Mouse (Mus musculus) gastrocnemius, adult 2 months (tissue): ENCODE data around the gene Nfkb1. TPM values are rescaled to one million over a fixed set of nuclear protein-coding genes. Genes with fewer than 3 reads are reported as not detected.

Experiments
- DNase-seq: peaks from one replicate; pipeline ENCODE4 v3.0.0; 2022
- H3K27ac ChIP-seq: fragments of 200-600 bp; 2 replicates; pipeline ENCODE4 v1.8.1; 2022; ENCODE audit warnings: mild to moderate bottlenecking
- H3K4me3 ChIP-seq: fragments of 200-600 bp; 2 replicates; pipeline ENCODE4 v1.8.1; 2022; ENCODE audit warnings: mild to moderate bottlenecking, moderate library complexity
- CTCF ChIP-seq: fragments of 200-600 bp; IDR thresholded peaks from 2 replicates; pipeline ENCODE4 v1.8.1; 2022; ENCODE audit warnings: antibody characterized with exemption, mild to moderate bottlenecking, moderate library complexity
- intact Hi-C: fragments of 180-260 bp; cut with DNase I; formaldehyde crosslinking; loops from one replicate; pipeline ENCODE4 v1.15.1; 2025
- total RNA-seq, 2 experiments: library from RNA; stranded (reverse); gene quantifications; 2 replicates each; pipeline ENCODE4 v1.2.3; 2021

The Nfkb1 gene
- total RNA-seq, 2 experiments from 2014 or later = 19.9 to 22.1 TPM

GRCm38 (mm10) chr3:135676364-135676763, 15.0 kb downstream of the Nfkb1 start:
- H3K27ac ChIP-seq = no peak overlapping the region
- no peak for TF ChIP-seq CTCF
- H3K4me3 ChIP-seq = no peak overlapping the region
- intact Hi-C loops = no loop called here
- no peak for DNase-seq

GRCm38 (mm10) chr3:135675480-135675879, 15.9 kb downstream of the Nfkb1 start:
- no peak for DNase-seq
- intact Hi-C loops = no loop called here
- Histone ChIP-seq H3K27ac (no peak overlapping the region), H3K4me3 (no peak overlapping the region)
- TF ChIP-seq CTCF = no peak

GRCm38 (mm10) chr3:135674716-135675392, 16.5 kb downstream of the Nfkb1 start:
- no peak for TF ChIP-seq CTCF
- intact Hi-C loops = no loop called here
- no peak overlapping the region for H3K4me3 ChIP-seq
- no peak overlapping the region for H3K27ac ChIP-seq
- DNase-seq = peak; percentile 28

DNA sequence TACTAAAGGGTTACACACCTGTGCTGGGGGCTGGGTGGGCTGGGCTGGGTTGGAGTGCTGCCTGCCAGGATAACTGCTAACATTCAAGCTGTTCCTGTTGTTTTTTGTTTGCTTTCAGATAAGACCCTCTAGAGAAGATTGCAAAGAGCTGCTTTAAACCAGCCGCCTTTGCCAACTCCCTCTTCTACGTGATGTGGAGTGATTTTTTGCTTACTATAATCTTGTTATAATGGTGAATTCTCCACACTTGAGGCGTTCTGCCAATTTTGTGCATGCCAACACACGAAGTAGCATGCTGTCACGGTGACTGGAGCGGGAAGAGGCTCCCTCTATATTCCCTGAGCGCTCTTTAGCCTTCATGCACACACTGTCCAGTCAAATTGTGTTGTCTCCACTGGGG, 17.7 kb downstream of the Nfkb1 start:
- intact Hi-C loops = no loop called here
- no peak overlapping the region for H3K27ac ChIP-seq
- DNase-seq = no peak
- TF ChIP-seq CTCF = no peak
- no peak overlapping the region for H3K4me3 ChIP-seq

GRCm38 (mm10) chr3:135673041-135673440, 18.3 kb downstream of the Nfkb1 start:
- no peak for TF ChIP-seq CTCF
- intact Hi-C loops = no loop called here
- Histone ChIP-seq H3K4me3 (no peak overlapping the region), H3K27ac (no peak overlapping the region)
- no peak for DNase-seq

- TF ChIP-seq CTCF = no peak
- Histone ChIP-seq H3K4me3 (no peak overlapping the region), H3K27ac (no peak overlapping the region)
- intact Hi-C loops = no loop called here
- DNase-seq = no peak
These were observed 19.2 kb downstream of the Nfkb1 start for GRCm38 (mm10) chr3:135672135-135672534.

DNA sequence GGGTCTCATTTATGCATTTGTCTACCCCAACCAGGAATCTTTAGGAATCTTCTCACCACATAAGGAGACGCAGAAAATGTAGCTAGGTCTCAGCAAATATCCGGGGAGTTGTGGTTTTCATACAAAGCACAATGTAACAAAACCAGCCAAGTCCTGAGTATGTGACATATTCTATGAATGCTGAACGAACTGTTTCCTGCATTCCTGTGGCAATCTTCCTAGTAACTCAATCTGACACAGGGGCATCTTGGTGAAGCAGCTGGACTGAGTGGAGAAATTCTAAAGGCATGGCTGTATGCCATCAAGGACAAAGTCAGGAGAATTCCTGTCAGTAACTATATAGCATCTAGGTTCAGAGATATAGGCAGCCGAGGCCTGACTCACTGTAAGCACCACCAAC, 20.5 kb downstream of the Nfkb1 start:
- Histone ChIP-seq H3K4me3 (no peak overlapping the region), H3K27ac (0 out of 2 replicates have a peak overlapping the region, but pooled peaks have one; percentile 5)
- no peak for TF ChIP-seq CTCF
- no peak for DNase-seq
- intact Hi-C loops = no loop called here

DNA sequence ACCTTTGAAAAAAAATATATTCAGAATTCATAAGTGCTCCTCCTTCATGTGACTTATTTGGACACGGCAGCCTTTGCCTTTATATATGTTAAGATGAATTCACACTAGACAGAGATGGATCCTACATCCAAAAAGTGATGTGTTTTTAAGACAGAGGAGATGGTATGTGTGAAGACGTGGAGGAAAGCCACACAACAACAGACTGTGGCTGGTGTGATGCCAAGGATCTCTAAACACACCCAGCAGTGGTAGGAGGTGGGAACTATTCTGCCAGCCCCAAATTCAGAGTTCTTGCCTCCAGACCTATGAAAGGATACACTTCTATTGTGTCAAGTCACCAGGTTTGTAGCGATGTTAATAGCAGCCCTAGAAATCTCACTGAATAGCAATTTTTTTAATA, 24.3 kb downstream of the Nfkb1 start:
- H3K4me3 ChIP-seq = no peak overlapping the region
- H3K27ac ChIP-seq = no peak overlapping the region
- DNase-seq = no peak
- no peak for TF ChIP-seq CTCF
- intact Hi-C loops = no loop called here

GRCm38 (mm10) chr3:135665777-135666259, 25.5 kb downstream of the Nfkb1 start:
- DNase-seq = no peak
- no peak for TF ChIP-seq CTCF
- no peak overlapping the region for H3K27ac ChIP-seq
- intact Hi-C loops = no loop called here
- H3K4me3 ChIP-seq = no peak overlapping the region

- Histone ChIP-seq H3K27ac (no peak overlapping the region), H3K4me3 (no peak overlapping the region)
- TF ChIP-seq CTCF = no peak
- intact Hi-C loops = no loop called here
- no peak for DNase-seq
These were observed 29.0 kb downstream of the Nfkb1 start for GRCm38 (mm10) chr3:135662139-135662864.

DNA sequence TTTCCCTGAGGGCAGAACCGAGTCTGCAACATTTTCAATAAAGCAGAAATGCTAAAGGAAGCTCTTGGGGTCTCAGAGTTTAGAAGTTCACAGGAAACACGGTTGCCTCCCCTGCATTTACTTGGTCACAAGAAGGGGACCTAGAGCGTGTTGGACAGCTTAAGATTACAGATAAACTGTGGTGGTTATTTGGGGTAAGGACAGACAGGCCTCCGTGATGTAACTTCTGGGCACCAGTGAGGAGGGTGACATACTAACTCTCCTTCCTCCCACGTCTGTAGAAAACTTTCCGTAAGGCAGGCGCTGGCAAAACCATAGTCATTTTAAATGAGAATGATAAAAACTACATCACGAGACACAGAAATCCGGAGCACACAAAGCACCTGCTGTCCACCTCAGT, 29.6 kb downstream of the Nfkb1 start:
- Histone ChIP-seq H3K27ac (no peak overlapping the region), H3K4me3 (no peak overlapping the region)
- intact Hi-C loops = no loop called here
- DNase-seq = no peak
- TF ChIP-seq CTCF = no peak

DNA sequence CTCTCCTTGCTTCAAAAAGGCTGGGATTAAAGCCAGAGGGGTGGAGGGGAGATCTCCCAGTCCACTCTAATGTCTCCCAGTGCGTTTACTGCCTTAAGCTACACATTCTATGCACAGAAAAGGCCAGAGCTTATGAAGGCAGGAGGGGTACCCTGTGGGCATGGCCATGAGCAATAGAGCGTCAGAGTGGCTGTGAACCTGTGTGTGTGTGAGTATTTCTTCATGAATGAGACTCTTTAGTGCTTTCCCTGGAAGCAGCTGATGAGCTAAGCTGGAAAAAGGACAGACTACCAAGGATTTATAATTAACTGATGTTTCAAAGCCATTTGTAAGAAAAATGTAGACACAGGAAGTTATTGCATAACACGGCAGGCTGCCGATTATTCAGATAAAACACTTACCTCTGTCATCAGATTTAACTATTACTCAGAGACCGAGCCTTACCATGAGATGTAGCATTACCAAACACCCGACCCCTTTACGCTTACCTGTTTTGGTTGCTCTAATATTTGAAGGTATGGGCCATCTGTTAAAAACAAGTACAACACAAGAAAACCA, 32.7 kb downstream of the Nfkb1 start:
- DNase-seq = no peak
- intact Hi-C loops = no loop called here
- no peak for TF ChIP-seq CTCF
- H3K4me3 ChIP-seq = no peak overlapping the region
- H3K27ac ChIP-seq = no peak overlapping the region

- Histone ChIP-seq H3K27ac (no peak overlapping the region), H3K4me3 (no peak overlapping the region)
- DNase-seq = no peak
- intact Hi-C loops = no loop called here
- no peak for TF ChIP-seq CTCF
These were observed 35.2 kb downstream of the Nfkb1 start for GRCm38 (mm10) chr3:135656156-135656555.
